Mouse (Mus musculus) lung, embryonic 15.5 days (tissue): ENCODE measurements at regions not wholly inside any gene's neighbourhood (a gene's known extent, or its start where the extent isn't known, plus 50 kb on each side); places are given as distances from the start of the nearest gene placed in this dataset.

Source experiments
- ATAC-seq: fragments of 200-750 bp; cut with Nextera tagmentation; 2 replicates; pipeline ENCODE4 v1.8.0; 2017; ENCODE audit warnings: moderate number of reproducible peaks, borderline replicate concordance; ENCODE audit not compliant: low FRiP score, low TSS enrichment; ENCODE audit errors: extremely low read depth
- H3K27ac ChIP-seq: fragments of 300-500 bp; sonication (generic); 2 replicates; pipeline ENCODE4 v1.5.1; 2015; ENCODE audit warnings: moderate library complexity, mild to moderate bottlenecking, inconsistent platforms
- H3K27me3 ChIP-seq: fragments of 300-500 bp; sonication (generic); 2 replicates; pipeline ENCODE4 v1.6.1; 2015; ENCODE audit warnings: inconsistent platforms
- H3K36me3 ChIP-seq: fragments of 300-500 bp; sonication (generic); 2 replicates; pipeline ENCODE4 v1.6.1; 2015; ENCODE audit warnings: inconsistent platforms
- H3K4me1 ChIP-seq: fragments of 300-500 bp; sonication (generic); 2 replicates; pipeline ENCODE4 v1.6.1; 2015; ENCODE audit warnings: inconsistent platforms
- H3K4me2 ChIP-seq: fragments of 300-500 bp; sonication (generic); 2 replicates; pipeline ENCODE4 v1.6.1; 2015; ENCODE audit warnings: inconsistent platforms, mild to moderate bottlenecking, moderate library complexity
- H3K4me3 ChIP-seq: fragments of 300-500 bp; sonication (generic); 2 replicates; pipeline ENCODE4 v1.5.1; 2015; ENCODE audit warnings: mild to moderate bottlenecking, inconsistent platforms
- H3K9ac ChIP-seq: fragments of 300-500 bp; sonication (generic); 2 replicates; pipeline ENCODE4 v1.6.1; 2015; ENCODE audit warnings: inconsistent platforms
- H3K9me3 ChIP-seq: fragments of 300-500 bp; sonication (generic); 2 replicates; pipeline ENCODE4 v1.6.1; 2016; ENCODE audit warnings: inconsistent platforms
- WGBS: fragments of 180-500 bp; shearing (Covaris S2); methylation state at CpG from one replicate; pipeline ENCODE4 v1.1.7; 2015; 5-methylcytosine and 5-hydroxymethylcytosine counted together

- Histone ChIP-seq H3K27me3 (no peaks in the 10 kb centered on the region), H3K9me3 (no peaks in the 10 kb centered on the region), H3K27ac (no peak overlapping the region), H3K36me3 (no peaks in the 10 kb centered on the region), H3K4me2 (no peak overlapping the region), H3K4me3 (no peak overlapping the region), H3K4me1 (no peaks in the 10 kb centered on the region), H3K9ac (no peak overlapping the region)
- no peak for ATAC-seq
- 74% methylated on average over 4 of the region's 4 CpGs for WGBS
Measured at GRCm38 (mm10) chr10:53165036-53165435, 172.4 kb upstream of the Pln start.

GRCm38 (mm10) chr10:53167767-53168166, 169.7 kb upstream of the Pln start:
- H3K9me3 ChIP-seq = no peaks in the 10 kb centered on the region
- no peak for ATAC-seq
- H3K27ac ChIP-seq = no peak overlapping the region
- H3K9ac ChIP-seq = no peak overlapping the region
- no peaks in the 10 kb centered on the region for H3K36me3 ChIP-seq
- no peaks in the 10 kb centered on the region for H3K27me3 ChIP-seq
- 92% methylated on average over 5 of the region's 5 CpGs for WGBS
- no peak overlapping the region for H3K4me2 ChIP-seq
- no peaks in the 10 kb centered on the region for H3K4me1 ChIP-seq
- no peak overlapping the region for H3K4me3 ChIP-seq

GRCm38 (mm10) chr10:53174038-53174564, 163.4 kb upstream of the Pln start:
- no peak overlapping the region for H3K27ac ChIP-seq
- H3K9ac ChIP-seq = no peak overlapping the region
- WGBS = 37% methylated on average over 3 of the region's 3 CpGs
- H3K27me3 ChIP-seq = no peaks in the 10 kb centered on the region
- no peaks in the 10 kb centered on the region for H3K4me1 ChIP-seq
- no peak overlapping the region for H3K4me3 ChIP-seq
- no peak overlapping the region for H3K4me2 ChIP-seq
- H3K9me3 ChIP-seq = no peaks in the 10 kb centered on the region
- H3K36me3 ChIP-seq = no peaks in the 10 kb centered on the region
- ATAC-seq = no peak

- Histone ChIP-seq H3K9me3 (no peaks in the 10 kb centered on the region), H3K9ac (no peak overlapping the region), H3K36me3 (no peaks in the 10 kb centered on the region), H3K27ac (no peak overlapping the region), H3K27me3 (no peaks in the 10 kb centered on the region), H3K4me2 (no peak overlapping the region), H3K4me1 (no peaks in the 10 kb centered on the region), H3K4me3 (no peak overlapping the region)
- ATAC-seq = no peak
- WGBS = 72% methylated on average over 2 of the region's 2 CpGs
Measured at GRCm38 (mm10) chr10:53175946-53176345, 161.5 kb upstream of the Pln start.

DNA sequence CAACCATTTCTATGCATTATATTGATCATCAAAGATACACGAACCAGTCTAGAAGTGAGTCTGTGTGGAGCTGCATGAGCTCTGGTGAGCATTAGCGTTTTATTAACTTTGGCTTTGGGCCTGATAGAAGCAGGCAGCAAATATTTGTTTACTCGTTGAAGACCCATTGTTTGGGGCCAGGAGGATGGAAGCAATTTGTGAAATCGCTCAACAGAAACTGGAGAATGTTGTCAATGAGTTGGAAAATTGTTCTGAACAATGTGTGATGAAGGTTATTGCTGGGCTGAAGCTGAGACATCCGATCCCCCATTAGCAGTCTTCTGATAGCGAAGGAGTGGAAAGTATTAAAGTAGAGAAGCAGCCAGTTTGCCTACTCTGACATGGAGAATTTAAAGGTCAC, 158.9 kb upstream of the Pln start:
- 40% methylated on average over 6 of the region's 6 CpGs for WGBS
- ATAC-seq = no peak
- Histone ChIP-seq H3K4me1 (no peaks in the 10 kb centered on the region), H3K27me3 (no peaks in the 10 kb centered on the region), H3K36me3 (no peaks in the 10 kb centered on the region), H3K4me3 (no peak overlapping the region), H3K9me3 (no peaks in the 10 kb centered on the region), H3K4me2 (no peak overlapping the region), H3K27ac (no peak overlapping the region), H3K9ac (no peak overlapping the region)

DNA sequence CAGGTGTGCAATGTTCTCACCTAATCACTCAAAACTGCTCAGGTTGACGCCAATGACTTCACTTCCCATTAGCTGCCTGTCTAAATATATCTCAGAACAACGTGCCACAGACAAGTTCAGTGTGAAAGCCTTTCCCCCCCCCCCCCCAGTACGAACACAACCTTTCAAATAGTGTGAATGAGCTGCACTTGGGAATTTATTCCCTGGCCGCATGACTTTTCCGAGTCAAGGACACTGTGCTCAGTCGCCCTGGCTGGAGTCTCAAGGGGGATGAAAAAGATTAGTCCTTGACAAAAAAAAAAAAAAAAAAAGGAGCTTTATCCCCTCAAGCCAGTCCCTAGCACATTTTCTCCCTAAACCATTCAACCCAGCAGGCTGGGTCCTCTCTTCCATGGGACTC, 158.4 kb upstream of the Pln start:
- no peak overlapping the region for H3K4me2 ChIP-seq
- no peaks in the 10 kb centered on the region for H3K9me3 ChIP-seq
- no peak for ATAC-seq
- no peak overlapping the region for H3K27ac ChIP-seq
- H3K27me3 ChIP-seq = no peaks in the 10 kb centered on the region
- no peak overlapping the region for H3K4me3 ChIP-seq
- no peaks in the 10 kb centered on the region for H3K4me1 ChIP-seq
- H3K36me3 ChIP-seq = no peaks in the 10 kb centered on the region
- 27% methylated on average over 6 of the region's 6 CpGs for WGBS
- no peak overlapping the region for H3K9ac ChIP-seq

DNA sequence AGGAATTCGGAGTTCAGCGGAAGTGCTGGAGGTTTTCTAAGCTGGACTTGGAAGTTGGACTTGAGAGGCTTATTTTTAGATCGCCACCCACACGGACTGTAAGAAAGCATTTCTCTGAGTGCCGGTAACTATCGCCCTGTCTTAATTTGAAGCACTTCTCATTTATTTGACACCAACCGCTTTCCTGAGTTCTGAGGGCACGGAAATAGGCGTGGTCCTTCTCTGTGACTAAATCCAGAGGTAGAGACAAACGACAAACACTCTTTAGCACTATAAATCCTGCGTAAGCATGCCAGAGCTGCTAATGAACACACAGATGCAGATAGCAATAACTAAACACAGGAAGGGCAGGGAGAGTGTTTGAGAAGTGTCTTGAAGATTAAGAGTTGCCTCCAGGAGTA, 156.7 kb upstream of the Pln start:
- Histone ChIP-seq H3K4me3 (no peak overlapping the region), H3K4me1 (no peaks in the 10 kb centered on the region), H3K4me2 (peak overlapping the region; percentile 33), H3K36me3 (no peaks in the 10 kb centered on the region), H3K27ac (no peak overlapping the region), H3K9me3 (no peaks in the 10 kb centered on the region), H3K9ac (no peak overlapping the region), H3K27me3 (no peaks in the 10 kb centered on the region)
- no peak for ATAC-seq
- WGBS = 18% methylated on average over 11 of the region's 11 CpGs

- ATAC-seq = no peak
- Histone ChIP-seq H3K27ac (no peak overlapping the region), H3K36me3 (no peaks in the 10 kb centered on the region), H3K9ac (no peak overlapping the region), H3K4me1 (no peaks in the 10 kb centered on the region), H3K4me3 (no peak overlapping the region), H3K9me3 (no peaks in the 10 kb centered on the region), H3K27me3 (no peaks in the 10 kb centered on the region), H3K4me2 (0 out of 2 replicates have a peak overlapping the region, but pooled peaks have one; percentile 33)
- 53% methylated on average over 9 of the region's 9 CpGs for WGBS
Measured at GRCm38 (mm10) chr10:53181413-53181812, 156.1 kb upstream of the Pln start.

GRCm38 (mm10) chr10:53208466-53208865, 129.0 kb upstream of the Pln start:
- Histone ChIP-seq H3K4me2 (no peak overlapping the region), H3K9me3 (no peaks in the 10 kb centered on the region), H3K27me3 (no peaks in the 10 kb centered on the region), H3K4me1 (no peaks in the 10 kb centered on the region), H3K36me3 (no peaks in the 10 kb centered on the region), H3K4me3 (no peak overlapping the region), H3K27ac (no peak overlapping the region), H3K9ac (no peak overlapping the region)
- WGBS = 85% methylated on average over 3 of the region's 3 CpGs
- no peak for ATAC-seq

- Histone ChIP-seq H3K4me2 (no peak overlapping the region), H3K9me3 (no peaks in the 10 kb centered on the region), H3K27me3 (no peaks in the 10 kb centered on the region), H3K4me1 (no peaks in the 10 kb centered on the region), H3K4me3 (no peak overlapping the region), H3K36me3 (no peaks in the 10 kb centered on the region), H3K27ac (no peak overlapping the region), H3K9ac (no peak overlapping the region)
- no peak for ATAC-seq
Measured at GRCm38 (mm10) chr10:53209916-53210315, 127.6 kb upstream of the Pln start.
